Mouse (Mus musculus): ENCODE data around the gene Cav2.

Gene Cav2

DNA sequence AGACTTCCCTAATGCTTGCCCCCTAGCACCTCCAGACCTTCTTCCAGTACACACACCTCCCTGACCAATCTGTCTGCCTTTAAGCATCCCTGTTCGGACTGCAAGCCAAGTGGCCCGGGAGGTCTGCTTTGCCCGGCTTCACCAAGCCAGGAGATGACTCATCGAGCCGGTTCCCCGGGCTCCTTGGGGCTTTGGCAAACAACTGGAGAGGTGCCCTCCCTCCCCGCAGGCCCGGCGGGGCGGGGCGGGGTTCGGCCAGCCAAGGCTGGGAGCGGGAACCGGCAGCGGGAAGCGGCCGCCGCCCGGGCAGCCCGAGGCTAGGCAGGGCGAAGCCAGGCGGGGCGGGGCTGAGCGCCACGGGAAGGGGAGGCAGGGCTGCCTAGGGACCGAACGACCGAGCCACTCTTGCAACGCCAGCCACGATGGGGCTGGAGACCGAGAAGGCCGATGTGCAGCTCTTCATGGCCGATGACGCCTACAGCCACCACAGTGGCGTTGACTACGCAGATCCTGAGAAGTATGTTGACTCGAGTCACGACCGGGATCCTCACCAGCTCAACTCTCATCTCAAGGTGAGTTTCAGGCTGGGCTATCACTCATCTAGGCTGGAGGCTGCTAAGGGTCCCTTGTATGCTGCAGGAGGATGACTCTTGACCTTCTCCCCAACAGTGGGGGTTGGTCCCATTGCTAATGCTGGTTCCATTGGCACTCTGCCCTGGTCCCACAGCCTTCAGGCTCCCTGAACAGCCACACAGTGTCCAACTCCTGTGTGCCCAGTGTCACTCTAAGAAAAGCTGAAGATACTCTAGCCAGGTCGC, at the start of gene Cav2:
Gene Cav2 (plus strand): TSS at position 247 of the 818 bp plus-strand sequence.
- in situ Hi-C loops (cut with MboI, MseI): no loop called here

GRCm38 (mm10) chr6:17239693-17240092, 41.3 kb upstream of the Cav2 start:
- in situ Hi-C loops (cut with MboI, MseI): no loop called here

GRCm38 (mm10) chr6:17241013-17241412, 40.0 kb upstream of the Cav2 start:
- in situ Hi-C loops (cut with MboI, MseI): no loop called here

- in situ Hi-C loops (cut with MboI, MseI): no loop called here
These were observed 34.0 kb upstream of the Cav2 start for GRCm38 (mm10) chr6:17246959-17247358.

DNA sequence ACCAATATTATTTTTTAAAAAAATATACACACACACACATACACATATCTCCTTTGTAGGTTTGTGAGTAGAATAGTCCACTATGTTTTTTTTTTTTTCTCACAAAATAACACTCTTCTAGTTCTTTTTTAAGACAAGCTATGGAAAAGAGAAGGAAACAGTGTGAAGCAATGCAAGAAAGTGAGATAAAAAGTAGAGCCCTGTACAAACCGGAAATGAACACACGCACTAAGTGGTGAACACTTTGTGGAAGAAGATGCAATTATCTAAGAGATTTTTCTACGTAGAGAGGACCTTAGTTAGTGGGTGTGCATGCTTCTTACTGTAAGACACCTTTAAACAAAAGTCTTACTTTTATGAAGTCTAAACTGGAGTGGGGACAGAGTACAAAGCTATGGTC, 33.3 kb upstream of the Cav2 start:
- in situ Hi-C loops (cut with MboI, MseI): no loop called here

- in situ Hi-C loops (cut with MboI, MseI): no loop called here
These were observed 32.7 kb upstream of the Cav2 start for GRCm38 (mm10) chr6:17248241-17248640.

GRCm38 (mm10) chr6:17251958-17252357, 29.0 kb upstream of the Cav2 start:
- in situ Hi-C loops (cut with MboI, MseI): no loop called here

- in situ Hi-C loops (cut with MboI, MseI): no loop called here
These were observed 22.8 kb upstream of the Cav2 start for GRCm38 (mm10) chr6:17258142-17258541.

GRCm38 (mm10) chr6:17258911-17259310, 22.1 kb upstream of the Cav2 start:
- in situ Hi-C loops (cut with MboI, MseI): no loop called here

DNA sequence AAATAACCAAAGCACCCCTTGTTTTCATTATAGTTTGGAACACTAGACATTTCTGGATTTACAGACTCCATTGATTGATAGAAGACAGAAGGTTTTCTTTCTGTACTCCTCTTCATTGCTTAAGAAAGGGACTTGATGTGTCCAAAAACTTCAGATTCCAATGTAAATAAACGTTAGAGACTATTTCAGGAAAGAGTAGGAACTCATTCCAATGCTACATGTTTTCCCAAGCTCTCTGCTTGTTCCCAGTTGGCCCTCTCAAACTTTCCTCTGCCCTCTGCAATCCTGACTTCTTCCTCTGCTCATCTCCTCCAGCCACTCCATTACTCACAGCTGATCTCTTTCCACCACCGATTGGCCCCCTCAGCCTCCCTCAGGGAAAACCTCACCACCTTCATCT, 18.2 kb upstream of the Cav2 start:
- in situ Hi-C loops (cut with MboI, MseI): no loop called here

- in situ Hi-C loops (cut with MboI, MseI): no loop called here
These were observed 15.9 kb upstream of the Cav2 start for GRCm38 (mm10) chr6:17265043-17265442.

- in situ Hi-C loops (cut with MboI, MseI): no loop called here
These were observed 14.5 kb upstream of the Cav2 start for GRCm38 (mm10) chr6:17266466-17266865.

GRCm38 (mm10) chr6:17278366-17278765, 2.6 kb upstream of the Cav2 start:
- in situ Hi-C loops (cut with MboI, MseI): loop anchor here in 1 of 2 experiments (5.0 kb wide), 1 partner anchor 166 kb away; no protein-coding TSS in a partner anchor

GRCm38 (mm10) chr6:17281757-17282092, 740 bp downstream of the Cav2 start:
- in situ Hi-C loops (cut with MboI, MseI): no loop called here

- in situ Hi-C loops (cut with MboI, MseI): no loop called here
These were observed 1.2 kb downstream of the Cav2 start for GRCm38 (mm10) chr6:17282159-17282558.

- in situ Hi-C loops (cut with MboI, MseI): no loop called here
These were observed 2.8 kb downstream of the Cav2 start for GRCm38 (mm10) chr6:17283834-17284233.

DNA sequence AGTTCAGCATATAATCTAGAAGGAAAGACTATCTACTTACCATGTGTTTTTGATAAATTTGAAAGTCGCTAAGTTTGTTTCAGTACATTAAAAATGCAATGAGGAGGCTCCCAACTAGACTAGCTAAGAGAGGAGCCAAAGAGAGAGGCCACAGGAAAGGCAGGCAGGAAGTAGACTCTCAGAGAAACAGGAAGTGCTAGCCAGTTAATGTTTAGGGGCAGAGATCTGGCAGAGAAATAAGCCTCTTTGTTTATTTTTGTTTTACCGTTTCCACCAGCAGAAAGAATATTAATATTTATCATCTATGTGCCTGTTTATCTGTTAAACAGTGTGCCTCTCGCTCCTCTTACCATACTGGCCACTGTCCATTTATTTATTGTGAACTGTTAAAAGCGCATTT, 5.4 kb downstream of the Cav2 start:
- in situ Hi-C loops (cut with MboI, MseI): no loop called here

DNA sequence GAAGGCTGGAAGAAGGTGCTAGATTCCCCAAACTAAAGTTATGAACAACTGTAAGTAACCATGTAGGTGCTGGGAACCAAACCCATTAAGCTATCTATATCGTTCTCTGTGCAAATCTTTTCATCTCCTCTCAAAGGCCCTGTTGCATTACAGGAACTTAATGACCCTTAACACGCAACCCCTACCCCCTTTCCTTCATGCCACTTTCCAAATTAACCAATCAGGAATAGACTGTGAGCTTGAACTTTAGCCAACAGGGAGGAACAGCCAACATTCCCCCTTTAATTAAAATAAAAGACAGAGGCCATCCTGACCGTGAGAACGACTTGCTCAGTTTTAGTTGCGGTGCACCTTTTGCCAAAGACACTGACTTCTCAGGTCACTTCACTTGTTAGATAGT, 14.1 kb downstream of the Cav2 start:
- in situ Hi-C loops (cut with MboI, MseI): no loop called here

DNA sequence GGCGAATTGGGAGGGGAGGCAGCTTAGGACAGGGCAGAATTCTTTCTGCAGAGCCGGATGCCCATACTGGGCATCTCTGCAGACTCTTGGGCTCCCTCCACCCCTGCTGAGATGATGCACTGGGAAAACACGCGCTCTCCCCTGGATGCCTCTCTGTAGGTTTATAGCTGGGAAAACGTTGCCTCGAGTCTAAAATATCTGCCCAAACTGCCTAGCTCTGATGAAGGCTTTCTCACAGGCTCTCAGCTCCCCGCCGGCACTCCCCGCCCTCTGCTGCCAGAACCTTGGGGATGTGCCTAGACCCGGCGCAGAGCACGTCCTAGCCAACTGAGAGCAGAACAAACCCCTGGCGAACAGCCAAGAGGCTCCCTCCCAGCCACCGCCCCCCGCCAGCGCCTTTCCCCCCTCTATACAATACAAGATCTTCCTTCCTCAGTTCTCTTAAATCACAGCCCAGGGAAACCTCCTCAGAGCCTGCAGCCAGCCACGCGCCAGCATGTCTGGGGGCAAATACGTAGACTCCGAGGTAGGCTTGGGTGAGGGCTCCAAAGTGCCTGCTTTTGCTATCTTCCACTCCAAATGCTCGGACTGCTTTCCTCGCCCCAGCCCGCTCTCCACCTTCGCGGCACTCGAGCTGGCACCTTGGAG, 25.1 kb downstream of the Cav2 start, which contains the start of gene Cav1:
Gene Cav1 (plus strand): TSS at position 382 of the 648 bp plus-strand sequence.
- in situ Hi-C loops (cut with MboI, MseI): loop anchor here in 1 of 2 experiments (10.0 kb wide), 1 partner anchor 281 kb away; no protein-coding TSS in a partner anchor

DNA sequence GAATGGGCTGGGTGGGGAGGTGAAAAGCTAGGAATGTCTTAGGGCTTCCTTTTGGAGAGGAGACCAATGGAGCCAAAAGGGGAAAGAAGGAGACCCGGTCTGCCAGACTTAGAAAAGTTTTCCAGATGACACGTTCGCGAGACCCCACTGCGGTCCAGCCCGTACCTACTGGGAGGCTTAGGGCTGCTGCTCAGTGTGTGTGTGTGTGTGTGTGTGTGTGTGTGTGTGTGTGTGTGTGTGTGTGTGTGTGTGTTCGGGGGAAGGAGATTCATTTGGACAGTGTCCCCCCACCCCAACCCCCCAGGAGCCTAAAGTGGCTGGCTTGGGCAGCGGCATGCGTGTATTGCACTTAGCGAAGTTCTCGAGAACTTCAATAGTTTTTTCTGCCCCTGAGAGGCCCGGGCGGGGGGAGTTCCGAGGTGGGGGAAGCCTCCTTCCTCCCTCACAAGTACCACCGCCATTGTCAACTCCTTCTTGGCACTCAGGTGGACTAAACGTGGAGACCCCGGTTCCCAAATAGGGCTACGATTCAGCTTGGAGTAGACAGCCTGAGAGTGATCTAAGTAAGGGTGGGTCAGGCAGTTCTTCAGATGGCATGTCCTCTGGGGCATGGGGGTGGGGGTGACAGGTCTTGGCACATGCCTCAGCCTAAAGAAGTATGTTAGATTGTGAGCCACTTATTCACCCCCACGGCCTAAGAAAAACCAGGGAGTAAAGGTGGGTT, 25.8 kb downstream of the Cav2 start:
- in situ Hi-C loops (cut with MboI, MseI): loop anchor here in 1 of 2 experiments (10.0 kb wide), 1 partner anchor 282 kb away; no protein-coding TSS in a partner anchor

DNA sequence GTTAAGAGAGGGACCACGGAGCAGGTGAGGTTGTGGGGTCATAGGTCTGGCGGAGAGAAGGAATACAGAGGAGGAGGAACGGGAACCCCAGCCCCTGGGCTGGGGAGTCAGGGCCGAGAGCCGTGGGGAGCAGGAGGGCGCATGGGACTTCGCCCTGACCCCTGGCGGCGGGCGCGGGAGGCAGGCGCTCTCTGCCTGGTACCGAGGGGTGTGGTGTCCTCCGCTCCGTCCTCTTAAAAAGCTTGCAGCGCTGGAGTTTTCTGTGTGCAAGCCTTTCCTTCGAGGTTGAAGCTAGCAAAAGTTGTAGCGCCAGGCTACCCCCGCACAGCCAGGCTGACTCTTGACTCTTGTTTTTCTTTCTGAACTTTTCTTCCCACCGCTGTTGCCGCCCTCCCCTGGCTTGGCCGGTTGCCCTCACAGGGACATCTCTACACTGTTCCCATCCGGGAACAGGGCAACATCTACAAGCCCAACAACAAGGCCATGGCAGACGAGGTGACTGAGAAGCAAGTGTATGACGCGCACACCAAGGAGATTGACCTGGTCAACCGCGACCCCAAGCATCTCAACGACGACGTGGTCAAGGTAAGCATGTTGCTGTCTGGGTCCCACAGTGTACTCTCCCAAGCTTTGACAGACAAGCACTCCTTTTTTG, 26.6 kb downstream of the Cav2 start:
- in situ Hi-C loops (cut with MboI, MseI): loop anchor here in 1 of 2 experiments (10.0 kb wide), 1 partner anchor 283 kb away; no protein-coding TSS in a partner anchor

All from T-helper 17 cell (primary cell).